Comparison of ENCODE assay signal across 28 mouse cellular contexts in genomic region chr6:15101548-15101947, GRCm38 (mm10).
DNase-seq lines count a peak whose midpoint lies in the region; ATAC-seq lines count a peak whose summit lies in the region.
"Had no signal": no experiment of that assay in that cellular context is flagged by ENCODE, and none has a peak within 500 bp of the region (broad histone marks: within the 10 kb centered on the region; RNA-seq: fewer than 3 reads in every experiment).

No protein-coding gene starts in this region.

- H3K36me3 ChIP-seq in forebrain, embryonic 13.5 days (ENCODE audit: poor library complexity, severe bottlenecking) = no peaks in the 10 kb centered on the region
- no peaks in the 10 kb centered on the region for H3K36me3 ChIP-seq in forebrain, embryonic 10.5 days (replicated peaks)
- no peaks in the 10 kb centered on the region for H3K36me3 ChIP-seq in forebrain, embryonic 15.5 days
- H3K36me3 ChIP-seq in forebrain, embryonic 12.5 days (replicated peaks) = no peaks in the 10 kb centered on the region
- H3K36me3 ChIP-seq: embryonic facial prominence, embryonic 13.5 days; embryonic facial prominence, embryonic 15.5 days; G1E had no signal

- no peaks in the 10 kb centered on the region for H3K27me3 ChIP-seq in forebrain, embryonic 13.5 days
- no peaks in the 10 kb centered on the region for H3K27me3 ChIP-seq in forebrain, embryonic 10.5 days (ENCODE audit: poor library complexity, severe bottlenecking)
- no peaks in the 10 kb centered on the region for H3K27me3 ChIP-seq in forebrain, embryonic 15.5 days
- no peaks in the 10 kb centered on the region for H3K27me3 ChIP-seq in forebrain, embryonic 12.5 days
- H3K27me3 ChIP-seq: CH12.LX; embryonic facial prominence, embryonic 13.5 days; embryonic facial prominence, embryonic 15.5 days; Patski had no signal

- WGBS in forebrain, embryonic 13.5 days = 71% methylated on average over 1 of the region's 1 CpGs
- 87% methylated on average over 1 of the region's 1 CpGs for WGBS in forebrain, embryonic 10.5 days
- WGBS in forebrain, embryonic 15.5 days = 47% methylated on average over 1 of the region's 1 CpGs
- 73% methylated on average over 1 of the region's 1 CpGs for WGBS in forebrain, embryonic 12.5 days

- H3K27ac ChIP-seq in forebrain, embryonic 13.5 days = no peak overlapping the region
- no peak overlapping the region for H3K27ac ChIP-seq in forebrain, embryonic 10.5 days
- H3K27ac ChIP-seq in forebrain, embryonic 15.5 days (replicated peaks) = no peak overlapping the region
- no peak overlapping the region for H3K27ac ChIP-seq in forebrain, embryonic 12.5 days
- H3K27ac ChIP-seq: embryonic facial prominence, embryonic 13.5 days; embryonic facial prominence, embryonic 15.5 days; gastrocnemius, adult 2 months had no signal

- no peaks in the 10 kb centered on the region for H3K4me1 ChIP-seq in forebrain, embryonic 13.5 days
- H3K4me1 ChIP-seq in forebrain, embryonic 10.5 days = no peaks in the 10 kb centered on the region
- H3K4me1 ChIP-seq in forebrain, embryonic 15.5 days = peaks cover 4% of the 10 kb centered on the region; the same call in 1 of the 2 replicates
- H3K4me1 ChIP-seq in forebrain, embryonic 12.5 days = no peaks in the 10 kb centered on the region
- H3K4me1 ChIP-seq: embryonic facial prominence, embryonic 13.5 days; embryonic facial prominence, embryonic 15.5 days had no signal

- H3K4me2 ChIP-seq in forebrain, embryonic 13.5 days = no peak overlapping the region
- no peak overlapping the region for H3K4me2 ChIP-seq in forebrain, embryonic 15.5 days (replicated peaks)
- H3K4me2 ChIP-seq in forebrain, embryonic 12.5 days = no peak overlapping the region
- H3K4me2 ChIP-seq: embryonic facial prominence, embryonic 13.5 days; embryonic facial prominence, embryonic 15.5 days had no signal

- no peak overlapping the region for H3K9ac ChIP-seq in forebrain, embryonic 13.5 days
- no peak overlapping the region for H3K9ac ChIP-seq in forebrain, embryonic 15.5 days (replicated peaks)
- no peak overlapping the region for H3K9ac ChIP-seq in forebrain, embryonic 12.5 days
- H3K9ac ChIP-seq: embryonic facial prominence, embryonic 13.5 days; embryonic facial prominence, embryonic 15.5 days had no signal

- ATAC-seq in forebrain, embryonic 13.5 days = peak; percentile 30; the same call in 1 of the 2 replicates
- peak; percentile 55 for ATAC-seq in forebrain, embryonic 15.5 days (replicated peaks)
- no peak for ATAC-seq in forebrain, embryonic 12.5 days (ENCODE audit: low FRiP score)
- peak; percentile 93 for ATAC-seq in frontal cortex, adult (ENCODE audit: low TSS enrichment)
- ATAC-seq: activated CD4-positive, CD25-positive, alpha-beta regulatory T cell, adult 4 months; CD4-positive, CD25-positive, alpha-beta regulatory T cell, adult 4 months; Patski had no signal

- no peak overlapping the region for H3K4me3 ChIP-seq in forebrain, embryonic 13.5 days
- no peak overlapping the region for H3K4me3 ChIP-seq in forebrain, embryonic 10.5 days
- H3K4me3 ChIP-seq in forebrain, embryonic 15.5 days = no peak overlapping the region
- no peak overlapping the region for H3K4me3 ChIP-seq in forebrain, embryonic 12.5 days (replicated peaks)
- H3K4me3 ChIP-seq: embryonic facial prominence, embryonic 13.5 days; embryonic facial prominence, embryonic 15.5 days; erythroblast, embryonic 14.5 days; gastrocnemius, adult 2 months had no signal

- no peaks in the 10 kb centered on the region for H3K9me3 ChIP-seq in forebrain, embryonic 13.5 days (replicated peaks)
- H3K9me3 ChIP-seq in forebrain, embryonic 10.5 days = no peaks in the 10 kb centered on the region
- no peaks in the 10 kb centered on the region for H3K9me3 ChIP-seq in forebrain, embryonic 15.5 days
- H3K9me3 ChIP-seq in forebrain, embryonic 12.5 days = no peaks in the 10 kb centered on the region
- H3K9me3 ChIP-seq: embryonic facial prominence, embryonic 13.5 days; embryonic facial prominence, embryonic 15.5 days; G1E had no signal

- no peak for DNase-seq in forebrain, embryonic 10.5 days (ENCODE audit: extremely low spot score, low spot score)
- no peak for DNase-seq in frontal cortex, postnatal 14 days (ENCODE audit: low spot score in 2 of 2)
- peak; percentile 29 for DNase-seq in telencephalon, adult 2 months (ENCODE audit: low read depth, low spot score)
- no peak for DNase-seq in adrenal gland, postnatal 4 days (ENCODE audit: low spot score in 2 of 2)
- DNase-seq: adrenal gland, adult 8-10 months; adrenal gland, postnatal 14 days; adrenal gland, postnatal 36 days; B cell, adult 2 months; cerebellum, adult 11 months; cerebellum, adult 18-20 months; cerebellum, adult 8-10 months; cerebellum, adult 9-11 months; cerebellum, postnatal 14 days; cerebellum, postnatal 36 days; embryo, embryonic 11 days; gastrocnemius, adult 2 months had no signal
